7 mouse cellular contexts compared by ENCODE assay signal in the genomic region with DNA sequence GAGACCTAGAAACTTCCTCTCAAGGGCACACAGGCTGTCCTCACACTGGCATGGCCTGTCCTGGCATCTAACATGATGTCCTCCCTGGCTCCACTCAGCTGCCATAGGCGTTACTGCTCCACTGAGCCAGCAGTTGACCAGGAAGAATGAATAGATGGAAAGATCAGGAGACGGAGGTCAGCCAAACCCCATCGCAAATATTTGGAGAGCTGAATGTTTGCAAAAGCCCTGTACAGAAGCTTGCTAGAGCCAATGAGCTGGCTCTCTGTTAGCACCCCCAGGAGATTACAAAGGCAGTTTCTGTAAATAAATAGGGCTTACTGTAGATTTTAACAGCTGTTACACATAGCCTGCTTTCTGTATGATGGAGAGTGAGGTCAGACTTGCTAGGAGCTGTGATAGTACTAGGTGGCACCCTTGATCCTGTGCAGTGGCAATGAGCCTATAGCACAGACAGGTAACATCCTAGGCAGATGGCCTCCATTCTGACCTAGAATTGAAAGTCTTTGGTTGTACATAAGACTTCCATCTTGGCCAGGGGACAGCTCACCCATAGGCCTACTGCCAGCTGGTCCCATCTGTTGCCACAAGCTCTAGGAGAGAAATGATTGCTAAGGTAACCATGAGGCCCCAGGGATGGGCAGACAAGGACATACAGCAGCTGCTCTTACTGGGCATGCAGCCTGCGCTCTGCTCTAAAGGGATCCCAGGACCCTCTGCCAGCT. TPM values are rescaled to one million over a fixed set of nuclear protein-coding genes. Genes with fewer than 3 reads are reported as not detected.
DNase-seq lines count a peak whose midpoint lies in the region; ATAC-seq and TF ChIP-seq lines count a peak whose summit lies in the region.

No protein-coding gene starts in this region.

- no peak for TF ChIP-seq EP300 in liver, postnatal 0 days (IDR thresholded peaks at IDR 0.05; ENCODE audit: low read depth)

- no peak for DNase-seq in kidney, adult 18-20 months
- DNase-seq in cerebellum, adult 9-10 months: peak; percentile 100
- DNase-seq in intestine, embryonic 14.5 days (ENCODE audit: low spot score): peak; percentile 64
- no peak for DNase-seq in liver, postnatal 0 days
- no peak for DNase-seq in spleen, postnatal 36 days (ENCODE audit: low spot score in 2 of 2)

- peaks cover 7% of the 10 kb centered on the region; the same call in 1 of the 2 replicates for H3K9me3 ChIP-seq in kidney, embryonic 16.5 days (ENCODE audit: low read length)
- no peaks in the 10 kb centered on the region for H3K9me3 ChIP-seq in intestine, embryonic 14.5 days (ENCODE audit: control insufficient read depth, low read length)
- peaks cover 6% of the 10 kb centered on the region for H3K9me3 ChIP-seq in liver, postnatal 0 days (ENCODE audit: low read length)
- no peaks in the 10 kb centered on the region for H3K9me3 ChIP-seq in stomach, embryonic 15.5 days

- H3K9ac ChIP-seq in kidney, embryonic 16.5 days (replicated peaks; ENCODE audit: low read length): no peak overlapping the region
- H3K9ac ChIP-seq in intestine, embryonic 14.5 days (ENCODE audit: low read length): no peak overlapping the region
- H3K9ac ChIP-seq in liver, postnatal 0 days (replicated peaks): no peak overlapping the region
- H3K9ac ChIP-seq in stomach, embryonic 15.5 days: no peak overlapping the region

- no peak for TF ChIP-seq CTCF in liver, postnatal 0 days (IDR thresholded peaks at IDR 0.05; ENCODE audit: low read depth)

- H3K4me2 ChIP-seq in kidney, embryonic 16.5 days (replicated peaks; ENCODE audit: low read depth, low read length): no peak overlapping the region
- no peak overlapping the region for H3K4me2 ChIP-seq in intestine, embryonic 14.5 days (ENCODE audit: low read length)
- no peak overlapping the region for H3K4me2 ChIP-seq in liver, postnatal 0 days (ENCODE audit: low read depth, low read length)
- H3K4me2 ChIP-seq in stomach, embryonic 15.5 days: no peak overlapping the region

- no peaks in the 10 kb centered on the region for H3K36me3 ChIP-seq in kidney, embryonic 16.5 days (ENCODE audit: insufficient read depth, low read length)
- H3K36me3 ChIP-seq in intestine, embryonic 14.5 days (ENCODE audit: control insufficient read depth, insufficient read depth, low read length): no peaks in the 10 kb centered on the region
- H3K36me3 ChIP-seq in liver, postnatal 0 days (replicated peaks; ENCODE audit: insufficient read depth, low read length): no peaks in the 10 kb centered on the region
- no peaks in the 10 kb centered on the region for H3K36me3 ChIP-seq in stomach, embryonic 15.5 days

- no peak overlapping the region for H3K4me3 ChIP-seq in kidney, embryonic 16.5 days (ENCODE audit: low read length)
- H3K4me3 ChIP-seq in intestine, embryonic 14.5 days (ENCODE audit: low read depth, low read length): no peak overlapping the region
- no peak overlapping the region for H3K4me3 ChIP-seq in liver, postnatal 0 days (ENCODE audit: low read depth, low read length)
- H3K4me3 ChIP-seq in stomach, embryonic 15.5 days (replicated peaks): no peak overlapping the region

- ATAC-seq in kidney, embryonic 16.5 days (ENCODE audit: low FRiP score, low TSS enrichment): peak; percentile 65
- ATAC-seq in intestine, embryonic 14.5 days (replicated peaks; ENCODE audit: low FRiP score, low TSS enrichment, low read depth): peak; percentile 70
- peak; percentile 71 for ATAC-seq in liver, postnatal 0 days
- ATAC-seq in stomach, embryonic 15.5 days (ENCODE audit: insufficient read depth, low FRiP score, low read depth): peak; percentile 92

- no peaks in the 10 kb centered on the region for H3K27me3 ChIP-seq in kidney, embryonic 16.5 days (ENCODE audit: insufficient read depth, low read length)
- H3K27me3 ChIP-seq in intestine, embryonic 14.5 days (replicated peaks; ENCODE audit: control insufficient read depth, insufficient read depth, low read length): no peaks in the 10 kb centered on the region
- H3K27me3 ChIP-seq in liver, postnatal 0 days (ENCODE audit: insufficient read depth, low read length): no peaks in the 10 kb centered on the region
- no peaks in the 10 kb centered on the region for H3K27me3 ChIP-seq in stomach, embryonic 15.5 days (replicated peaks)

- 53% methylated on average over 4 of the region's 4 CpGs for WGBS in kidney, embryonic 16.5 days
- WGBS in intestine, embryonic 14.5 days: 46% methylated on average over 4 of the region's 4 CpGs
- WGBS in liver, postnatal 0 days (ENCODE audit: insufficient replicate concordance): 64% methylated on average over 4 of the region's 4 CpGs
- WGBS in stomach, embryonic 15.5 days: 40% methylated on average over 4 of the region's 4 CpGs

- no peaks in the 10 kb centered on the region; the same call in 1 of the 2 replicates for H3K4me1 ChIP-seq in kidney, embryonic 16.5 days (ENCODE audit: insufficient read depth, low read length)
- H3K4me1 ChIP-seq in intestine, embryonic 14.5 days (replicated peaks; ENCODE audit: control insufficient read depth, insufficient read depth, low read length): peaks cover 5% of the 10 kb centered on the region
- H3K4me1 ChIP-seq in liver, postnatal 0 days (ENCODE audit: insufficient read depth): no peaks in the 10 kb centered on the region
- 0 out of 2 replicates have a peak, but pooled peaks cover 4% of the 10 kb centered on the region for H3K4me1 ChIP-seq in stomach, embryonic 15.5 days

- H3K27ac ChIP-seq in kidney, embryonic 16.5 days (ENCODE audit: low read length): peak overlapping the region; percentile 40; the same call in 1 of the 2 replicates
- peak overlapping the region; percentile 74 for H3K27ac ChIP-seq in intestine, embryonic 14.5 days (ENCODE audit: low read depth)
- H3K27ac ChIP-seq in liver, postnatal 0 days (ENCODE audit: low read depth): no peak overlapping the region
- peak overlapping the region; percentile 67 for H3K27ac ChIP-seq in stomach, embryonic 15.5 days

RNA-seq across cellular contexts. Expression of a gene that starts 49.7 kb away (rescaled TPM):
- polyA plus RNA-seq in kidney, embryonic 16.5 days (2015; fragmentation: Nextera tagmentation; extraction: Ambion mirVana): 96.0 and 97.8 TPM in 2 replicates
- 57.4 and 59.7 TPM in 2 replicates for polyA plus RNA-seq in intestine, embryonic 14.5 days (2014; fragmentation: Nextera tagmentation; extraction: Ambion mirVana)
- polyA plus RNA-seq in liver, postnatal 0 days (2015; fragmentation: Nextera tagmentation; extraction: Ambion mirVana): 9.4 and 9.7 TPM in 2 replicates
- 52.4 and 61.3 TPM in 2 replicates for polyA plus RNA-seq in stomach, embryonic 15.5 days (2015; fragmentation: Nextera tagmentation; extraction: Ambion mirVana)

Comparison
In these comparisons a context has a peak if more than half of its experiments do, and no peak if none do; other contexts are left out.
1. DNase-seq: peak in cerebellum, adult 9-10 months (single experiment) and intestine, embryonic 14.5 days (single experiment); none in kidney, adult 18-20 months (single experiment), liver, postnatal 0 days (single experiment) and spleen, postnatal 36 days (0 of 2).
2. Peak in every context shown above with its lines, with median percentiles within 50 percentile points of each other: ATAC-seq.